Mouse (Mus musculus): ENCODE results near the gene Cln5.

The Cln5 gene

DNA sequence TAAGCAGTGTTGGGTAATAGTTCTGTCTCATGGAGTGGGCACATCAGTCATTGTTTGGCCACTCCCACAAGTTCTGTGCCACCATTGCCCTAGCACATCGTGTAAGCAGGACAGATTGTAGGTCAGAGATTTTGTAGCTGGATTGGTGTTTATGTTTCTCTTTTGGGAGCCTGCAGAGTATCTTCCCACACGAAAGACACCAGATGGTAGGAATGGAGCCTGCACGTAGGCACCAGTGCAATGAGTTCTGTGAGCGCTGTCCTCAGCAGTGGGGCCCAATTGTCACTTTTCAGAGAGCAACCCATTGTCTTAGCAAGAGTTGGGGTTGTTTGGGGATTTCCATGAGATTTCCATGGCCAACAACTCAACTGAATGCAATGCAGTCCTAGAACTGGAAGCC lies 40.0 kb downstream of the Cln5 start:
- no peak for DNase-seq (ENCODE audit: low read depth in 2 of 2, low spot score in 2 of 2)

DNA sequence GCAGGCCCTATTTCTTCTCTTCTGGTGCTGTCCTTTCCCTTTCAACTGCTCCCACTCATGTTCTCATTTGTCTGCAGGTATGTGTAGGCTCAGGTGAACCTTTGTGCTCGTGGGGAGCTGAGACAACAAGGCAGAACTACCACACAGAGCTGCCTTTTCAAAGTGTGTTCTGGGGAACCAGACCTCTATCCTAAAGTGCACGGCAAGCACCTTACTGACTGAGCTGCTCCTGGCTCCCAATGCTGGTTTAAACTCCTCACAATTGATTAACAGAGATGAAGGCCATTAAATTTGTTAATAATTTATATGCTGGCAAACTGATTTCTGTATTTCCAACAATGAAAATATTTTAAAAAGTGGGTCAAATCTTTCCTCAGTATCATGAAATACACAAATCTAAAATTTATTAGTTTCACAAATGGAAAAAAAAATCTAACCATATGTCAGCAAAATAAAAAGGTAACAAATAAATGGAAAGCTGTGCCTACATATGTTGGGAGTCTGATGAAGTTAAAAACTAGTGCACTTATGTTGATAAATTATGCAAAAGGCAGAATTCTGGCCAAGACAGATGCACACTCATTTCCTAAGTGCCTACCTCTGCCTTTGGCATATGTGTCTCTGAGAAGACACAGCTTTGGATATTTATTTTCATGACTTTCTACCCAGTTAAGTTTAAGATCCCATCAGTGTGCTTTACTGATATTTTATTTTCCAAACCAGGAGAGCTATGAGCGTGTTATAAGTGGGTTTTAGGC lies 42.8 kb downstream of the Cln5 start:
- no peak for DNase-seq (ENCODE audit: low read depth in 2 of 2, low spot score in 2 of 2)

DNA sequence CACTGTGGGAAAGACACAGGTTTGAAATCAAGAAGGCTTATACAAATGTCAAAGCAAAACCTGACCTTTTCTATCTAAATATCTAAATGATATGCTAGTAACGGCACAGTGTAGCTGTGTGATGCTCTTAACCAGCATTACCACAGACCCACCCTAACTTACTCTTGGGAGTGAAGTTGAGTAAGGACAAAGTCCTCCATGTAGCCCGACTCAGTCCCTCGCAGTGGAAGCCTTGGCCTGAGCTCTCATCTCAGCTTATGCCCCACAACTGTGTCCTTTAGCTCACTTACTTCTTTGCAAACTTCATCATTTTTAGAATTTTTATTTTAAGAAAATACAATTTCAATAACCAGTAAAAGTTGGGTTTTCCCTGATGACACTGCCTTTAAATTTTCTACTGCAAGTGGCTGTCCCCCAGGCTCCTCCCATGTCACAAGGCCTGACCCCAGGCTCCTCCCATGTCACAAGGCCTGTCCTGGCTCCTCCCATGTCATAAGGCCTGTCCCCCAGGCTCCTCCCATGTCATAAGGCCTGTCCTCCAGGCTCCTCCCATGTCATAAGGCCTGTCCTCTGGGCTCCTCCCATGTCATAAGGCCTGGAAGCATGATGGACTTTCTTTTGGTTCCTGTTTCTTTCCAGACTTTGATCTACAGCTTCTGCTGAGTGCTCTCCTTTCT lies 45.1 kb downstream of the Cln5 start:
- DNase-seq (ENCODE audit: low read depth in 2 of 2, low spot score in 2 of 2) = no peak

DNA sequence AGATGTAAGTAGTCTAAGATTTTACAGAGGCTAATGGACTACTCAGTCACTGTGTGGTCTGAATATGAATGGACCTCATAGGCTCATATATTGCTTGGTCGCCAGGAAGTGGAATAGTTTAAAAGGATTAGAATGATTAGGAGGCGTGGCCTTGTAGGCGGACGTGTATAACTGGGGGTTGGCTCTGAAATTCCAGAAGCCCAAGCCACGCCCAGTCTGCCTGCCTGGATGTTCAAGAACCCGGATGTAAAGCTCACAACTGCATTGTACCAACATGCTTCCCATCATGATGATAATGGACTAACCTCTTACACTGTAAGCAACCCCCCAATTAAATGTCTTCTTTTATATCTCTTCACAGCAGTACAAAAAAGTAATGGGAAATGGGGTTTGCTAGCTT lies 55.7 kb downstream of the Cln5 start:
- no peak for DNase-seq (ENCODE audit: low read depth in 2 of 2, low spot score in 2 of 2)
